Mouse (Mus musculus) heart, adult 18-20 months (tissue): ENCODE results near the gene Taf3. TPM values are rescaled to one million over a fixed set of nuclear protein-coding genes. Genes with fewer than 3 reads are reported as not detected.

Source experiments
- DNase-seq, 2 experiments: peaks; one replicate each; pipeline ENCODE4 v3.0.0; 2021 to 2022; ENCODE audit warnings: mixed read lengths in 1 of 2
- long read RNA-seq, 2 experiments: library from polyadenylated mRNA; stranded (forward); transcript quantifications; one replicate each; pipeline ENCODE4 v2.0.0; 2021
- total RNA-seq, 2 experiments: library from RNA; stranded (reverse); gene quantifications; 2 replicates each; pipeline ENCODE4 v1.2.3; 2021

The Taf3 gene
- 1 to 10 TPM; 8.2 to 8.4 TPM for total RNA-seq
- long read RNA-seq, experiment 1, full-length matches to known transcripts: 4 of 5 reads
- long read RNA-seq, experiment 1, partial matches to known transcripts: 0 of 5 reads
- long read RNA-seq, experiment 1, other reads (novel, unspliced or antisense): 1 of 5 reads
- long read RNA-seq, experiment 2, full-length matches to known transcripts: 3 of 3 reads
- long read RNA-seq, experiment 2, partial matches to known transcripts: 0 of 3 reads
- long read RNA-seq, experiment 2, other reads (novel, unspliced or antisense): 0 of 3 reads

- peak; percentile 95 to 96 for DNase-seq
Measured at GRCm38 (mm10) chr2:10048461-10048860, at the start of gene Taf3. Gene Taf3 (minus strand): TSS chr2:10048596.

GRCm38 (mm10) chr2:10094327-10095100 is 46.1 kb upstream of the Taf3 start:
- no peak for DNase-seq

GRCm38 (mm10) chr2:10087256-10087850 is 39.0 kb upstream of the Taf3 start:
- DNase-seq: no peak

GRCm38 (mm10) chr2:10082737-10083136 is 34.3 kb upstream of the Taf3 start:
- DNase-seq: no peak

- DNase-seq: no peak
Measured at GRCm38 (mm10) chr2:10081453-10082080, 33.2 kb upstream of the Taf3 start.

GRCm38 (mm10) chr2:10080310-10081010 is 32.1 kb upstream of the Taf3 start, which contains the start of the genes Atp5c1 and Kin:
Gene Atp5c1 (minus strand): TSS chr2:10080510.
Gene Kin (plus strand): TSS chr2:10080593.
- peak; percentile 97 to 98 for DNase-seq

- no peak for DNase-seq
Measured at GRCm38 (mm10) chr2:10079745-10080309, 31.4 kb upstream of the Taf3 start.

- DNase-seq: no peak
Measured at GRCm38 (mm10) chr2:10076675-10077074, 28.3 kb upstream of the Taf3 start.

GRCm38 (mm10) chr2:10074470-10074869 is 26.1 kb upstream of the Taf3 start:
- no peak for DNase-seq

GRCm38 (mm10) chr2:10071751-10072150 is 23.4 kb upstream of the Taf3 start:
- no peak for DNase-seq

GRCm38 (mm10) chr2:10058836-10059235 is 10.4 kb upstream of the Taf3 start:
- DNase-seq: no peak

GRCm38 (mm10) chr2:10051996-10052395 is 3.6 kb upstream of the Taf3 start:
- no peak for DNase-seq

- DNase-seq: no peak
Measured at GRCm38 (mm10) chr2:10050878-10051277, 2.5 kb upstream of the Taf3 start.

- no peak for DNase-seq
Measured at GRCm38 (mm10) chr2:10049456-10049855, 1.1 kb upstream of the Taf3 start.

- DNase-seq: peak; percentile 18 to 49
Measured at GRCm38 (mm10) chr2:10047758-10048436, 499 bp downstream of the Taf3 start.

- no peak for DNase-seq
Measured at GRCm38 (mm10) chr2:10034976-10035375, 13.4 kb downstream of the Taf3 start.

GRCm38 (mm10) chr2:10033684-10034083 is 14.7 kb downstream of the Taf3 start:
- no peak for DNase-seq

GRCm38 (mm10) chr2:10029755-10030154 is 18.6 kb downstream of the Taf3 start:
- no peak for DNase-seq

- DNase-seq: no peak
Measured at GRCm38 (mm10) chr2:10024264-10024663, 24.1 kb downstream of the Taf3 start.

GRCm38 (mm10) chr2:10021296-10021695 is 27.1 kb downstream of the Taf3 start:
- DNase-seq: peak in 1 of 2 experiments; percentile 14
